8 mouse cellular contexts compared by ENCODE assay signal in genomic region chr15:61157543-61157942, GRCm38 (mm10).
DNase-seq lines count a peak whose midpoint lies in the region; ATAC-seq lines count a peak whose summit lies in the region.

No protein-coding gene starts in this region.

- peak overlapping the region; percentile 38 for H3K4me3 ChIP-seq in hindbrain, embryonic 15.5 days
- peak overlapping the region; percentile 64 for H3K4me3 ChIP-seq in megakaryocyte, embryonic 14.5 days (replicated peaks)

- peak overlapping the region; percentile 76 for H3K4me2 ChIP-seq in hindbrain, embryonic 15.5 days

- H3K9ac ChIP-seq in hindbrain, embryonic 15.5 days: no peak overlapping the region

- peaks cover 8% of the 10 kb centered on the region for H3K27me3 ChIP-seq in hindbrain, embryonic 15.5 days
- H3K27me3 ChIP-seq in megakaryocyte, embryonic 14.5 days (replicated peaks): peaks cover 4% of the 10 kb centered on the region

- peak; percentile 86 for ATAC-seq in hindbrain, embryonic 15.5 days (ENCODE audit: low FRiP score, low read depth)

- no peaks in the 10 kb centered on the region for H3K9me3 ChIP-seq in hindbrain, embryonic 15.5 days
- no peaks in the 10 kb centered on the region for H3K9me3 ChIP-seq in megakaryocyte, embryonic 14.5 days

- WGBS in hindbrain, embryonic 15.5 days: 2% methylated on average over 13 of the region's 13 CpGs

- H3K36me3 ChIP-seq in hindbrain, embryonic 15.5 days: no peaks in the 10 kb centered on the region
- no peaks in the 10 kb centered on the region for H3K36me3 ChIP-seq in megakaryocyte, embryonic 14.5 days (replicated peaks; ENCODE audit: low read length)

- H3K4me1 ChIP-seq in hindbrain, embryonic 15.5 days (replicated peaks): peaks cover 6% of the 10 kb centered on the region
- H3K4me1 ChIP-seq in megakaryocyte, embryonic 14.5 days: peaks cover 7% of the 10 kb centered on the region

- peak; percentile 79 for DNase-seq in R1 (ENCODE audit: low read depth, low spot score)
- DNase-seq in cerebellum, postnatal 10 days: peak; percentile 96 to 98
- peak; percentile 94 to 98 for DNase-seq in frontal cortex, postnatal 36 days (ENCODE audit: low spot score in 2 of 2)
- DNase-seq in layer of hippocampus, postnatal 36 days: peak; percentile 88 to 90
- peak; percentile 97 to 98 for DNase-seq in right cerebral cortex, adult 2 months (ENCODE audit: low spot score in 2 of 2)
- DNase-seq in urinary bladder, postnatal 10 days (ENCODE audit: low spot score): peak; percentile 80

- H3K27ac ChIP-seq in hindbrain, embryonic 15.5 days (replicated peaks): peak overlapping the region; percentile 80

Comparison
In these comparisons a context has a peak if more than half of its experiments do, and no peak if none do; other contexts are left out.
1. Peak in every context shown above with its lines: DNase-seq, ATAC-seq, H3K4me3 ChIP-seq and H3K27ac ChIP-seq.